Mouse (Mus musculus) left cerebral cortex, postnatal 25 days (tissue): ENCODE data around the gene Zfp971. TPM values are rescaled to one million over a fixed set of nuclear protein-coding genes. Genes with fewer than 3 reads are reported as not detected.
"Not testable (repeated sequence)": the region's sequence is repeated elsewhere in the genome, so short reads cannot be mapped to it uniquely, and the experiment has no call there.

Source experiments
- DNase-seq, 2 experiments: peaks; one replicate each; pipeline ENCODE4 v3.0.0; 2022; ENCODE audit warnings: low spot score in 2 of 2, mixed read lengths in 1 of 2
- intact Hi-C: fragments of 180-260 bp; cut with DNase I; formaldehyde crosslinking; loops from one replicate; pipeline ENCODE4 v1.15.1; 2025
- total RNA-seq, 2 experiments: library from RNA; stranded (reverse); gene quantifications; 2 replicates each; pipeline ENCODE4 v1.2.3; 2021

Zfp971 gene
- 10 to 100 TPM; 20.2 to 23.6 TPM for total RNA-seq

DNA sequence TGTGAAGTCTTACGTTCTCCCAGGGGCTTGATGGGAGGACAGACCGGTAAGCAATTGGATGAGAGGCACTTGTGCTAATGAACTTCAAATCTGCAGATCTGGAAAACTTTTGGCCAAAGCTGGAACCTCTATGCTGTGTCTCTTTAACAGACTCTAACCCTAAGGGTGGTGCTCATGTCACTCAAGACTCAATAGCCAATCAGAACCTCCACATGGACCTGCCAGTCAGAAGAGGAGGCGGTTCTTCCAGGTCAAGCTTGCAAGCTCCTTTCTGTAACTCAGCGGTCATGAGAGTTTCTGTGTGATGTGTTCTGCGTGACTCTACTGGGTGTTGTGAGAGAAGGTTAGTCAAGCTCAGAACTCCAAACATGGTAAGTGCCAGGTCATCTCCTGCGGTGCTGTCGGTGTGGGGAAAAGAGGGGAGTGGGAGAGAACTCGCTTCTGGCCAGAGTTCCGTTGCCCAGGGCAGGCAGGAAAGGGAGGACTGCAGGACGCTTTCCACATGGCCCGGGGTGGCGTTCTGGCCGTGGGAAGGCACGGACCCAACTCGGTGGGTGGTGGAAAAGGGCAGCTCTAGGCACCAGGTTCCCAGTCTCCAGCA lies at the start of gene Zfp971:
Zfp971 (plus strand) TSS at position 274 of the 601 bp plus-strand sequence.
- intact Hi-C loops, result not testable (repeated sequence)
- peak; percentile 42 to 78 for DNase-seq

DNA sequence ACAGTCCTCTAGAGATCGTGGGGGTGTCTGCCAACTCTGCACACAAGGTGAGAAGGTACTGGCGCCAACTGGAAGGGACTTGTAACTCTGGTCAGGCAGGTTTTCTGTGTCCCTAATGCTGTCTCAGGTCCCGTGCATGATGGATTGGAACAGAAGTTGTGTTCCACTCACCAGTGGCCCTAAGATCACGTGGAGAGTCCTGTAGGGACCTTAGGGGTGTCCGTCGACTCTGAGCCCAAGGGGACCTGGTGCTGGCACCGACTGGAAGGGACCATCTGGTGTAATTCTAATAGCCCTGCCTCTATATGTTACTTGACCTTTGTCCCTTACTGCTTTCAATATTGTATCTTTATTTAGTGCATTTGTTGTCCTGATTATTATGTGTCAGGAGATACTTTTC lies 48.3 kb upstream of the Zfp971 start:
- intact Hi-C loops, DNase-seq: not testable (repeated sequence)

DNA sequence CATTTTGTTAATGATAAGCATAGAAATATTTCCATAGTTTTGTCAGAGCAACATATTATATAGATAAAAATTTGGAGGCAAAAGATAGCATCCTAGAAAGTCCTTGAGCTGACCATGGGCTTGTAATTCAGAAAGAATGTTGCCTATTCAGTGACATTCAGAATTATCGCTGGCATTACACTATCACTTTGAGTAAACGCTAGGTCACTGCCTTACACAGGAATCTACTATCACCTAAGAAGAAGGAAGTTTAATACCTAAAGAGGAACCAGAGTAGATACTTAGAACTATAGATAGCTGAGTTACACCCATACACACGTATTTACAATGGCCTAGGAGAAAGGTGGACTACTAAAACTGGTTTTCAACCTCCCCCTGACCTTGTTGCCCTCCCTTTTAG lies 3.6 kb upstream of the Zfp971 start:
- intact Hi-C loops, DNase-seq: not testable (repeated sequence)

- intact Hi-C loops, DNase-seq: not testable (repeated sequence)
These were observed 2.3 kb upstream of the Zfp971 start for GRCm38 (mm10) chr2:178020773-178021172.

DNA sequence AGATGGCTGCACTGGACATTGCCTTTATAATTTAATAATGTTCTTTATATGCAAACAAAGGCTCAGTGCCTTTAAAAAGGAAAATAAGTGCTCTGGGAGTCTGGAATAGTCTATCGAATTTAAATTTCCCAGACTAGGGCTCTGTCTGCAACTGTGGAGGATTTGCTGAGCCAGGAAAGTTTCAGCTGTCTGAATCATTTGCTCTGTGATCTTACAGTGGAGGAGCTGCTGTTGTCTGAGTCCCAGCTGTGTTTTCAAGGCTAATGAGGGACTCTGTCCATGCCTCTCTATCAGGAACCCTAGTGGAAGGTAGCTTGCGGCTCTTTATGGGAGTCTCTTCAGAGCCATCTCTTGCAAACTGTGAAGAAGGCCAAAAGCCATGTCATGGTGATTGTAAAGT lies 777 bp downstream of the Zfp971 start:
- peak in 1 of 2 experiments; percentile 12 for DNase-seq
- intact Hi-C loops, result not testable (repeated sequence)

GRCm38 (mm10) chr2:178027601-178028000 lies 4.5 kb downstream of the Zfp971 start:
- DNase-seq, intact Hi-C loops: not testable (repeated sequence)

DNA sequence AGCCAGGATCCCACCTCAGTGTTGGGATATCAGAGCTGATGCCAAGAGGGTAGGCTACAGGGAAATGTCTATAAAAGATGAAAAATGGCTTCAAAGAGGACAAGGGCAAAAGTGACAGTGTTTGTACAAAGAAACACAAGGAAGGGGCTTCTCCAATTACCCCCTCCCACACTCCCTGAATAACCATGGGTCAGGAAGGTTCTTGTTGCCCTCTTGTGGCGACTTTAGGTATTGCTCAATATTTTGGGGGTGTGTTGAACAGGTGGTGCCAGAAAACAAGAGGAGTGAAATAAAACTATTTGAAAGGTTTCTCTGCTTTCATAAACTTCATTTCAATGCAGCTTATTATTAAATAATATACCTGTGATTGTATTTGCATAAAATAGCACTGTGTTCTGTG lies 35.1 kb downstream of the Zfp971 start:
- peak; percentile 40 to 43 for DNase-seq
- intact Hi-C loops, result no loop called here

- peak in 1 of 2 experiments; percentile 34 for DNase-seq
- intact Hi-C loops, result not testable (repeated sequence)
These were observed 55.2 kb downstream of the Zfp971 start, which contains the start of gene Zfp931 for GRCm38 (mm10) chr2:178078166-178078717. Zfp931 (minus strand) TSS chr2:178078476.

Other genes with a start within 250 kb of the Zfp971 start
- gene Gm14325, start 182.9 kb upstream of the Zfp971 start, total RNA-seq, result 100 to 1,000 TPM; 134 to 150 TPM
- gene Gm14327, start 126.2 kb upstream of the Zfp971 start, total RNA-seq, result 1 to 10 TPM; 5.5 to 6.5 TPM
- gene Zfp972, start 97.7 kb upstream of the Zfp971 start, total RNA-seq, result 1 to 10 TPM in 1 of 2 experiments, under 1 TPM in 1; 0.96 to 2.0 TPM
- 10 to 100 TPM; 47.4 to 54.2 TPM for gene Gm14326, start 66.0 kb upstream of the Zfp971 start, total RNA-seq
- gene Zfp931, start 55.2 kb downstream of the Zfp971 start, total RNA-seq, result 10 to 100 TPM; 22.6 to 23.7 TPM
- 100 to 1,000 TPM; 158 TPM for gene Phactr3, start 95.7 kb downstream of the Zfp971 start, total RNA-seq